Mouse (Mus musculus) lung, postnatal 4 days (tissue): ENCODE results near the gene Baiap2l1.
A peak's percentile ranks its signal among the peaks of the same experiment; 100 is the strongest.
"Not testable (repeated sequence)": the region's sequence is repeated elsewhere in the genome, so short reads cannot be mapped to it uniquely, and the experiment has no call there.

Source experiments
- DNase-seq, 2 experiments: peaks; one replicate each; pipeline ENCODE4 v3.0.0; 2021

Baiap2l1 gene

GRCm38 (mm10) chr5:144357881-144358591, at the start of gene Baiap2l1:
Gene Baiap2l1 (minus strand): TSS chr5:144358112.
- DNase-seq: peak; percentile 94 to 98

- DNase-seq: no peak
Observed at GRCm38 (mm10) chr5:144406256-144406655, 48.3 kb upstream of the Baiap2l1 start.

- DNase-seq: no peak
Observed at GRCm38 (mm10) chr5:144400821-144401220, 42.9 kb upstream of the Baiap2l1 start.

- DNase-seq: no peak
Observed at GRCm38 (mm10) chr5:144397566-144397965, 39.7 kb upstream of the Baiap2l1 start.

- no peak for DNase-seq
Observed at GRCm38 (mm10) chr5:144394142-144394541, 36.2 kb upstream of the Baiap2l1 start.

- peak in 1 of 2 experiments; percentile 64 for DNase-seq
Observed at GRCm38 (mm10) chr5:144387851-144388250, 29.9 kb upstream of the Baiap2l1 start.

- no peak for DNase-seq
Observed at GRCm38 (mm10) chr5:144383936-144384335, 26.0 kb upstream of the Baiap2l1 start.

GRCm38 (mm10) chr5:144381782-144382181, 23.9 kb upstream of the Baiap2l1 start:
- DNase-seq: peak in 1 of 2 experiments; percentile 29

GRCm38 (mm10) chr5:144380689-144381088, 22.8 kb upstream of the Baiap2l1 start:
- DNase-seq: no peak

GRCm38 (mm10) chr5:144379431-144379830, 21.5 kb upstream of the Baiap2l1 start:
- no peak for DNase-seq

GRCm38 (mm10) chr5:144372885-144373284, 15.0 kb upstream of the Baiap2l1 start:
- DNase-seq: no peak

- DNase-seq: peak in 1 of 2 experiments; percentile 29
Observed at GRCm38 (mm10) chr5:144372177-144372576, 14.3 kb upstream of the Baiap2l1 start.

- no peak for DNase-seq
Observed at GRCm38 (mm10) chr5:144370986-144371385, 13.1 kb upstream of the Baiap2l1 start.

- DNase-seq: no peak
Observed at GRCm38 (mm10) chr5:144368661-144369205, 10.8 kb upstream of the Baiap2l1 start.

- DNase-seq: not testable (repeated sequence)
Observed at GRCm38 (mm10) chr5:144366551-144366950, 8.6 kb upstream of the Baiap2l1 start.

- no peak for DNase-seq
Observed at GRCm38 (mm10) chr5:144364680-144365357, 6.9 kb upstream of the Baiap2l1 start.

- no peak for DNase-seq
Observed at GRCm38 (mm10) chr5:144360346-144360745, 2.4 kb upstream of the Baiap2l1 start.

GRCm38 (mm10) chr5:144359886-144360285, 2.0 kb upstream of the Baiap2l1 start:
- DNase-seq: no peak

GRCm38 (mm10) chr5:144358592-144358917, 643 bp upstream of the Baiap2l1 start:
- DNase-seq: no peak

- no peak for DNase-seq
Observed at GRCm38 (mm10) chr5:144357551-144357880, 396 bp downstream of the Baiap2l1 start.

GRCm38 (mm10) chr5:144356776-144357455, 996 bp downstream of the Baiap2l1 start:
- no peak for DNase-seq

GRCm38 (mm10) chr5:144352250-144353047, 5.5 kb downstream of the Baiap2l1 start:
- DNase-seq: no peak

GRCm38 (mm10) chr5:144351185-144351584, 6.7 kb downstream of the Baiap2l1 start:
- DNase-seq: no peak
